Mouse (Mus musculus) embryonic fibroblast, embryonic 13.5 days (primary cell): ENCODE measurements around the gene Kif13a. TPM values are rescaled to one million over a fixed set of nuclear protein-coding genes. Genes with fewer than 3 reads are reported as not detected.

Source experiments
- H3K27ac ChIP-seq: 2 replicates; pipeline ENCODE4 v1.5.1; 2012; ENCODE audit warnings: low read length, control low read depth, inconsistent platforms; ENCODE audit not compliant: insufficient read depth
- H3K4me1 ChIP-seq: 2 replicates; pipeline ENCODE4 v1.6.1; 2011; ENCODE audit warnings: low read length; ENCODE audit not compliant: control insufficient read depth, insufficient read depth
- H3K4me3 ChIP-seq: 2 replicates; pipeline ENCODE4 v1.5.1; 2011; ENCODE audit warnings: mild to moderate bottlenecking, control low read depth, low read length; ENCODE audit not compliant: insufficient read depth
- CTCF ChIP-seq: IDR thresholded peaks from 2 replicates; pipeline ENCODE4 v1.5.1; 2011; ENCODE audit warnings: mild to moderate bottlenecking, control low read depth, low read length, moderate library complexity, borderline replicate concordance; ENCODE audit not compliant: insufficient read depth
- POLR2A ChIP-seq: IDR thresholded peaks from 2 replicates; pipeline ENCODE4 v1.6.1; 2011; ENCODE audit warnings: low read depth, mild to moderate bottlenecking, control low read depth, low read length, moderate library complexity
- polyA plus RNA-seq: library from polyadenylated mRNA; stranded (reverse); fragments of >200 nt; gene quantifications from 2 replicates; pipeline ENCODE4 v1.2.4, GENCODE M21; 2011; ENCODE audit warnings: low read depth; ENCODE audit not compliant: missing spikeins, insufficient read length

The Kif13a gene
- polyA plus RNA-seq, 1 experiment, result 32.5 TPM

GRCm38 (mm10) chr13:46908387-46908786, 21.3 kb downstream of the Kif13a start:
- Histone ChIP-seq H3K27ac (0 out of 2 replicates have a peak overlapping the region, but pooled peaks have one; percentile 7), H3K4me3 (no peak overlapping the region), H3K4me1 (peaks cover 7% of the 10 kb centered on the region; the same call in 1 of the 2 replicates)
- TF ChIP-seq POLR2A (no peak), CTCF (no peak)

GRCm38 (mm10) chr13:46907861-46908260, 21.8 kb downstream of the Kif13a start:
- Histone ChIP-seq H3K4me1 (peaks cover 7% of the 10 kb centered on the region; the same call in 1 of the 2 replicates), H3K27ac (peak overlapping the region; percentile 89), H3K4me3 (no peak overlapping the region)
- TF ChIP-seq POLR2A (no peak), CTCF (no peak)

- H3K4me3 ChIP-seq, result no peak overlapping the region
- peak overlapping the region; percentile 89 for H3K27ac ChIP-seq
- H3K4me1 ChIP-seq, result peaks cover 7% of the 10 kb centered on the region; the same call in 1 of the 2 replicates
- TF ChIP-seq POLR2A (no peak), CTCF (no peak)
Observed at GRCm38 (mm10) chr13:46907115-46907514, 22.6 kb downstream of the Kif13a start.

- H3K4me1 ChIP-seq, result peaks cover 5% of the 10 kb centered on the region; the same call in 1 of the 2 replicates
- TF ChIP-seq CTCF (no peak), POLR2A (no peak)
- no peak overlapping the region for H3K27ac ChIP-seq
Observed at GRCm38 (mm10) chr13:46905971-46906370, 23.7 kb downstream of the Kif13a start.

GRCm38 (mm10) chr13:46904982-46905621, 24.6 kb downstream of the Kif13a start:
- no peak for TF ChIP-seq POLR2A
- TF ChIP-seq CTCF, result no peak
- Histone ChIP-seq H3K4me3 (no peak overlapping the region), H3K27ac (no peak overlapping the region), H3K4me1 (peaks cover 5% of the 10 kb centered on the region; the same call in 1 of the 2 replicates)

More at GRCm38 (mm10) chr13:46905971-46906370, 23.7 kb downstream of the Kif13a start:
- no peak overlapping the region for H3K4me3 ChIP-seq

GRCm38 (mm10) chr13:46902568-46903255, 27.0 kb downstream of the Kif13a start:
- Histone ChIP-seq H3K27ac (no peak overlapping the region), H3K4me1 (no peaks in the 10 kb centered on the region), H3K4me3 (no peak overlapping the region)
- TF ChIP-seq CTCF (no peak), POLR2A (no peak)

- Histone ChIP-seq H3K4me1 (no peaks in the 10 kb centered on the region), H3K27ac (no peak overlapping the region), H3K4me3 (no peak overlapping the region)
- TF ChIP-seq CTCF (no peak), POLR2A (no peak)
Observed at GRCm38 (mm10) chr13:46900870-46901555, 28.7 kb downstream of the Kif13a start.

- H3K27ac ChIP-seq, result no peak overlapping the region
- no peak overlapping the region for H3K4me3 ChIP-seq
- TF ChIP-seq POLR2A (no peak), CTCF (no peak)
- H3K4me1 ChIP-seq, result no peaks in the 10 kb centered on the region
Observed at GRCm38 (mm10) chr13:46898837-46899236, 30.8 kb downstream of the Kif13a start.

- no peaks in the 10 kb centered on the region for H3K4me1 ChIP-seq
- TF ChIP-seq POLR2A (no peak), CTCF (no peak)
- H3K27ac ChIP-seq, result no peak overlapping the region
- no peak overlapping the region for H3K4me3 ChIP-seq
Observed at GRCm38 (mm10) chr13:46898411-46898810, 31.3 kb downstream of the Kif13a start.

GRCm38 (mm10) chr13:46892380-46892779, 37.3 kb downstream of the Kif13a start:
- H3K4me1 ChIP-seq, result no peaks in the 10 kb centered on the region
- H3K4me3 ChIP-seq, result no peak overlapping the region
- H3K27ac ChIP-seq, result no peak overlapping the region
- TF ChIP-seq POLR2A, result no peak
- TF ChIP-seq CTCF, result no peak
